Comparison of ENCODE assay signal across 8 mouse cellular contexts in genomic region chr16:16897056-16897584, GRCm38 (mm10). TPM values are rescaled to one million over a fixed set of nuclear protein-coding genes. Genes with fewer than 3 reads are reported as not detected.
DNase-seq lines count a peak whose midpoint lies in the region; ATAC-seq and TF ChIP-seq lines count a peak whose summit lies in the region.

No protein-coding gene starts in this region.

- peaks cover 32% of the 10 kb centered on the region for H3K36me3 ChIP-seq in hindbrain, embryonic 14.5 days (replicated peaks; ENCODE audit: control insufficient read depth, insufficient read depth)
- H3K36me3 ChIP-seq in midbrain, embryonic 15.5 days (replicated peaks) = peaks cover 7% of the 10 kb centered on the region; the same call in 1 of the 2 replicates

- TF ChIP-seq POLR2A in lung, adult 2 months (IDR thresholded peaks at IDR 0.05; ENCODE audit: borderline replicate concordance, extremely low read depth, low read depth, low read length) = no peak
- TF ChIP-seq POLR2A in cortical plate, adult 2 months (IDR thresholded peaks at IDR 0.05; ENCODE audit: extremely low read depth, insufficient read depth, low read length) = no peak

- H3K4me2 ChIP-seq in hindbrain, embryonic 14.5 days (replicated peaks) = peak overlapping the region; percentile 87
- peak overlapping the region; percentile 80 for H3K4me2 ChIP-seq in midbrain, embryonic 15.5 days

- intact Hi-C loops in gastrocnemius, postnatal 14 days (cut with DNase I; ENCODE audit: low total_unique reads) = no loop called here

- H3K4me3 ChIP-seq in lung, adult 2 months (replicated peaks; ENCODE audit: extremely low read depth, low read depth, low read length) = peak overlapping the region; percentile 86
- peak overlapping the region; percentile 56 for H3K4me3 ChIP-seq in cortical plate, adult 2 months (ENCODE audit: insufficient read depth, low read length)
- H3K4me3 ChIP-seq in hindbrain, embryonic 14.5 days (replicated peaks; ENCODE audit: low read length) = peak overlapping the region; percentile 64
- H3K4me3 ChIP-seq in midbrain, embryonic 15.5 days = peak overlapping the region; percentile 62

- peak overlapping the region; percentile 14 for H3K27ac ChIP-seq in cortical plate, adult 2 months (ENCODE audit: insufficient read depth, low read length)
- H3K27ac ChIP-seq in hindbrain, embryonic 14.5 days = peak overlapping the region; percentile 62
- peak overlapping the region; percentile 70 for H3K27ac ChIP-seq in midbrain, embryonic 15.5 days

- peak; percentile 25; the same call in 1 of the 2 replicates for ATAC-seq in hindbrain, embryonic 14.5 days (ENCODE audit: low FRiP score)
- no peak for ATAC-seq in midbrain, embryonic 15.5 days (replicated peaks)

- peak overlapping the region; percentile 68 for H3K9ac ChIP-seq in hindbrain, embryonic 14.5 days
- peak overlapping the region; percentile 51 for H3K9ac ChIP-seq in midbrain, embryonic 15.5 days

- WGBS in lung, adult 2 months = 17% methylated on average over 10 of the region's 10 CpGs
- WGBS in hindbrain, embryonic 14.5 days = 26% methylated on average over 10 of the region's 10 CpGs
- 27% methylated on average over 10 of the region's 10 CpGs for WGBS in midbrain, embryonic 15.5 days

- no peak for TF ChIP-seq CTCF in lung, adult 2 months (IDR thresholded peaks at IDR 0.05; ENCODE audit: insufficient read depth, low read length)
- no peak for TF ChIP-seq CTCF in cortical plate, adult 2 months (IDR thresholded peaks at IDR 0.05; ENCODE audit: extremely low read depth, insufficient read depth, low read length)

- peaks cover 21% of the 10 kb centered on the region for H3K4me1 ChIP-seq in lung, adult 2 months (ENCODE audit: control insufficient read depth, insufficient read depth, low read length)
- peaks cover 10% of the 10 kb centered on the region for H3K4me1 ChIP-seq in cortical plate, adult 2 months (ENCODE audit: control insufficient read depth, insufficient read depth, low read length)
- peaks cover 13% of the 10 kb centered on the region for H3K4me1 ChIP-seq in hindbrain, embryonic 14.5 days (replicated peaks; ENCODE audit: control insufficient read depth, insufficient read depth, low read length)
- peaks cover 24% of the 10 kb centered on the region for H3K4me1 ChIP-seq in midbrain, embryonic 15.5 days

- DNase-seq in lung, adult 2 months = peak; percentile 23
- no peak for DNase-seq in lung, postnatal 25 days (ENCODE audit: low spot score)
- no peak for DNase-seq in hindbrain, embryonic 14.5 days (ENCODE audit: low spot score)
- no peak for DNase-seq in gastrocnemius, postnatal 14 days
- no peak for DNase-seq in thymus, adult 18-20 months
- DNase-seq in spleen, postnatal 14 days (ENCODE audit: low spot score in 2 of 2) = no peak

- no peaks in the 10 kb centered on the region for H3K9me3 ChIP-seq in hindbrain, embryonic 14.5 days (ENCODE audit: control insufficient read depth, low read length)
- no peaks in the 10 kb centered on the region for H3K9me3 ChIP-seq in midbrain, embryonic 15.5 days

- no peaks in the 10 kb centered on the region for H3K27me3 ChIP-seq in hindbrain, embryonic 14.5 days (ENCODE audit: control insufficient read depth, insufficient read depth, low read length)
- H3K27me3 ChIP-seq in midbrain, embryonic 15.5 days (replicated peaks) = no peaks in the 10 kb centered on the region

RNA-seq across cellular contexts. Expression of gene Ppm1f, which starts 0.9 kb away (rescaled TPM):
- polyA plus RNA-seq in lung, adult 2 months (2012; rRNA removed) = 40.4 and 46.2 TPM in 2 replicates
- 41.7 and 43.9 TPM in 2 replicates for polyA plus RNA-seq in cortical plate, adult 2 months (2012; rRNA removed)
- polyA plus RNA-seq in hindbrain, embryonic 14.5 days (2014; fragmentation: Nextera tagmentation; extraction: Ambion mirVana) = 20.3 and 22.1 TPM in 2 replicates
- 29.6 and 30.7 TPM in 2 replicates for polyA plus RNA-seq in midbrain, embryonic 15.5 days (2015; fragmentation: Nextera tagmentation; extraction: Ambion mirVana)
- 10 to 100 TPM; 14.4 to 14.8 TPM for total RNA-seq in gastrocnemius, postnatal 14 days (2021)

RNA-seq across cellular contexts. Expression of gene Vpreb1, which starts 26.5 kb away (rescaled TPM):
- polyA plus RNA-seq in lung, adult 2 months (2012; rRNA removed) = 5.9 and 7.2 TPM in 2 replicates
- polyA plus RNA-seq in cortical plate, adult 2 months (2012; rRNA removed) = 0.38 and 0.47 TPM in 2 replicates
- 0.80 TPM in 1 of 2 replicates, not detected in the other for polyA plus RNA-seq in hindbrain, embryonic 14.5 days (2014; fragmentation: Nextera tagmentation; extraction: Ambion mirVana)
- 1.1 TPM in 2 replicates for polyA plus RNA-seq in midbrain, embryonic 15.5 days (2015; fragmentation: Nextera tagmentation; extraction: Ambion mirVana)
- total RNA-seq in gastrocnemius, postnatal 14 days (2021) = not detected

RNA-seq across cellular contexts. Expression of gene Top3b, which starts 26.6 kb away (rescaled TPM):
- polyA plus RNA-seq in lung, adult 2 months (2012; rRNA removed) = 57.2 and 74.8 TPM in 2 replicates
- polyA plus RNA-seq in cortical plate, adult 2 months (2012; rRNA removed) = 81.7 and 86.5 TPM in 2 replicates
- polyA plus RNA-seq in hindbrain, embryonic 14.5 days (2014; fragmentation: Nextera tagmentation; extraction: Ambion mirVana) = 63.5 and 77.7 TPM in 2 replicates
- polyA plus RNA-seq in midbrain, embryonic 15.5 days (2015; fragmentation: Nextera tagmentation; extraction: Ambion mirVana) = 78.7 and 82.8 TPM in 2 replicates
- 10 to 100 TPM; 20.8 to 22.6 TPM for total RNA-seq in gastrocnemius, postnatal 14 days (2021)

RNA-seq across cellular contexts. Expression of gene Igll1, which starts 33.3 kb away (rescaled TPM):
- 0.10 TPM in 1 of 2 replicates, not detected in the other for polyA plus RNA-seq in lung, adult 2 months (2012; rRNA removed)
- not detected in 2 replicates for polyA plus RNA-seq in cortical plate, adult 2 months (2012; rRNA removed)
- not detected in 2 replicates for polyA plus RNA-seq in hindbrain, embryonic 14.5 days (2014; fragmentation: Nextera tagmentation; extraction: Ambion mirVana)
- polyA plus RNA-seq in midbrain, embryonic 15.5 days (2015; fragmentation: Nextera tagmentation; extraction: Ambion mirVana) = 0.20 TPM in 1 of 2 replicates, not detected in the other
- not detected for total RNA-seq in gastrocnemius, postnatal 14 days (2021)

Comparison
In these comparisons a context has a peak if more than half of its experiments do, and no peak if none do; other contexts are left out.
1. H3K27ac ChIP-seq: peak in every context shown above with its lines; median percentile 70 in midbrain, embryonic 15.5 days; 62 in hindbrain, embryonic 14.5 days; 14 in cortical plate, adult 2 months.